Mouse (Mus musculus): ENCODE measurements around the gene Nfatc2. TPM values are rescaled to one million over a fixed set of nuclear protein-coding genes. Genes with fewer than 3 reads are reported as not detected.
A peak's percentile ranks its signal among the peaks of the same experiment; 100 is the strongest.

Gene Nfatc2
- polyA plus RNA-seq, 1 experiment, result 2.4 TPM

- DNase-seq (ENCODE audit: low spot score), result no peak
Measured at GRCm38 (mm10) chr2:168491791-168492190, 109.7 kb downstream of the Nfatc2 start.

- no peak for DNase-seq (ENCODE audit: low spot score)
Measured at GRCm38 (mm10) chr2:168489953-168490352, 111.5 kb downstream of the Nfatc2 start.

DNA sequence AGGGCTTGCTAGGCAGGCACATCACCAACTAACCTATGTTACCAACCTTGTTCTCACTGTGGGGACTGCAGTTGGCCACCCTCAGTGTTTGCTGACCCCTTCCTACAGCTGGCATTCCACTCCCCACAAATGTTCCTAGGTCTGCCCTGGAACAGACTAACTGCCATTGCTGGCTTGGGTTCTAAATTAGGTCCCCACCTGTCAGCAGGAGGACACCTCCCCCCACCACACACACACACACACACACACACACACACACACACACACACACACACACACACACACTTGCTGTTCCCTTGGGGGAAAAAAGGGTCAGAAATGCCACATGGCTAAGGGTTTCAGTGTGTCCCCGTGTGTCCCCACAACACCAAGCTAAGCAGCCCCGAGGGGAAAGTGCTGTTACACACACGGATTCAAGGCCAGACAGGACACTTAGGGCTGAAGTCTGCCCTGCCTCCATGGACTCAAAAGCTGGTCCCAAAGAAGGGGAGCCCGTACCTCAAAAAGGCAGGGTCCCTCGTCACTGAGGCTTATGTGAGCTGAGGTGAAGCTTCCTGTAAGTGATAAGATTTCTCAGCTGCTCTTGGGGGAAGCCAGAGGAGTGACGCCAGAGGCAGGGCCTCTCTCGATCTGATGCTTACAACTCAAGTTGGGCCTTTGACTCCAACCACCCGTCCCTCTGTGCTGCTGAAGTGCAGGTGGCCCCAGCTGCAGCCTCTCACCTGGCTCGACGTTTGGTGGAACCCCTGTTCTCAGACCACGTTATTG lies 113.1 kb downstream of the Nfatc2 start:
- no peak for DNase-seq (ENCODE audit: low spot score)

DNA sequence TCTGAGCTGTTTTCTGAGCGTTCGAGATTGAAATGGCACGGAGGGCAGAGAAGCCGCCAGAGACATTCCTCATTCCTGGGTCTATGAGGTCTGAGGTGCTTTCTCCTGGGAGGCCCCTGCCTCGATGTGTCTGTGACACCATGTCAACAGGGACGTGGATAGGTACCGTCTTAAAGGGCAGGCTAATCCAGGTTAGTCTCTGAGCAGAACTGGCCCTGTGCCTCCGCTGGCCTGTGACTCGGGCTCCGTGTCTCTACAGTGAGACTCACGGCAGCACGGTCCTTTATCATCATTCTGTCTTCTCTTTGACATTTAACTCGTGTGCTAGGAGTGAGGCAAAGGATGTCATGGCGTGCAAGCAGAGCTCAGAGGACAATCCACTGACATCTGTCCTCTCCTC lies 120.3 kb downstream of the Nfatc2 start:
- no peak for DNase-seq (ENCODE audit: low spot score)

DNA sequence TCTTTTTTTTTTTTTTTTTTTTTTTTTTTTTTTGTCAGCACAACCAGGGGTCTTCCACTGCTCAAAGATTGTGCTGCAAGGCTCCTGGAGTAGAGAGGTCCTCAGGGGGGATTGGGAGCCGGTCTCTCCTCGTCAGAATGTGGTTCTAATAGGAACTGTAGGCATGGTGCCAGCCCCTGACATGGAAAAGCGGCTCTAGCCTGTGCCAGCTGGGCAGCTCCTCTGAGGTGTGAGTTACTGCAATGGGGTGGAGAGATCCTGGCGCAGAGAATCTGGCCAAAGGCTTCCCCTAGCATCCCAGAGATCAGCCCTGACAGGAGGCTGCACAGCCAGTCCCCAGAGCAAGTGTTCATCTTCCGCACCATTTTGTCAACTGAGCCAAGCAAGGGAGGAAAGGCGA lies 120.8 kb downstream of the Nfatc2 start:
- no peak for DNase-seq (ENCODE audit: low spot score)

- DNase-seq (ENCODE audit: low spot score), result no peak
Measured at GRCm38 (mm10) chr2:168479930-168480329, 121.5 kb downstream of the Nfatc2 start.

DNA sequence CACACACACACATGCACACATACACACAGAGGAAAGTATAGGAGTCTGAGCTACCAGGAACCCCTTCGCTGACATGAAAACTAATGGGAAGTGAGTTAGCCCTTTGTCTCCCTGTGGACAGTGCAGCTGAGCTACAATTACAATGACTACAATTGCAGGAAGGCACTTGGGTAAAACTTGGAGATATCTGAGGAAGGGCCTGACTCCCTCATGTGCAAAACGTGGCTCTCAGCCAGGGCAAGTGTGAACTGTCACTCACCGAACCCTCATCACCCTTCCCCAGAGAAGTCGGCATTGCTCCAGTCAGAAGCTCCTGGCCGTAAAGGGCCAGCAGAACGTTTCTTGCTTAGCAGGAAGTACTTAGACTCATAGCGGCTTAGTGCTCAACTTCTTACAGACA lies 123.0 kb downstream of the Nfatc2 start:
- no peak for DNase-seq (ENCODE audit: low spot score)

GRCm38 (mm10) chr2:168473496-168473895 lies 128.0 kb downstream of the Nfatc2 start:
- DNase-seq (ENCODE audit: low spot score), result no peak

DNA sequence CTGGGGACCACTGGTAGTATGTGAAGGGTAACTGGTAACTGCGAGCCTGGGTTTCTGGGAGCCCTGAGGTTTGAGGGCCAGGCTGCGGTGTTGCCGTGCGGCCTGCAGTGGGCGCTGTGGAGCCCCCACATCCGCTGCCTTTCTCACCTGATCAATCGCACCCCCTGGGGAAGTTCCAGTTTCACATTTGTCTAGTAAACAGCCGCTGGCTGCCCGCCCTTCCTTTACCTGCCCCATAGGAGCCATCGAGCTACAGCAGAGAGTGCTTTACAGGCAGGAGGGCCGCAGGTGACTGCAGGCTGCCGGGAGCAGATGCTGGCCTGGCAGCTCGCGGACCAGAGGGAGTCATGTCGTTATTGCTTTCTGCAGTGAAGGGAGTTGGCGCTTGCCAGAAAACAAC lies 128.6 kb downstream of the Nfatc2 start:
- peak; percentile 59 for DNase-seq (ENCODE audit: low spot score)

- peak; percentile 57 for DNase-seq (ENCODE audit: low spot score)
Measured at GRCm38 (mm10) chr2:168469032-168469431, 132.4 kb downstream of the Nfatc2 start.

GRCm38 (mm10) chr2:168467166-168467565 lies 134.3 kb downstream of the Nfatc2 start:
- no peak for DNase-seq (ENCODE audit: low spot score)

- DNase-seq (ENCODE audit: low spot score), result no peak
Measured at GRCm38 (mm10) chr2:168466066-168466465, 135.4 kb downstream of the Nfatc2 start.

DNA sequence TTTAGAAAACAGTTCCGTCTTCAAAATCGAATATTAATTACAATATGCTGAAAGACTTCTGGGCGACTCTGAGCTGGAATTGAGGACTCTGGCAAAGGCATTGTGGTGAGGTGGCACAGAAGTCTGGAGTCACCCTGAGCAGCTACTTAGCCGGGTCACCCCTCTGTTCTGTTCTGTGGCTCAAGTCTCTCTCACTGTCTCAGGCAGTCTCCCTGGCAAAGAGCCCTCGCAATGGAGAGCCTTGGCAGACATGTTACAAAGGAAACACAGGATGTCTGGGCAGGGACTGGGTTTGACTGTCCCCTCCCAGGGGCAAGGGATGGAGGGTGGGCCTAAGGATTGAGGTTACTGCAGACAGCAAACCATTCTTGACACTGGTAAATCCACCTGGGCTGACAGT lies 135.8 kb downstream of the Nfatc2 start:
- no peak for DNase-seq (ENCODE audit: low spot score)

DNA sequence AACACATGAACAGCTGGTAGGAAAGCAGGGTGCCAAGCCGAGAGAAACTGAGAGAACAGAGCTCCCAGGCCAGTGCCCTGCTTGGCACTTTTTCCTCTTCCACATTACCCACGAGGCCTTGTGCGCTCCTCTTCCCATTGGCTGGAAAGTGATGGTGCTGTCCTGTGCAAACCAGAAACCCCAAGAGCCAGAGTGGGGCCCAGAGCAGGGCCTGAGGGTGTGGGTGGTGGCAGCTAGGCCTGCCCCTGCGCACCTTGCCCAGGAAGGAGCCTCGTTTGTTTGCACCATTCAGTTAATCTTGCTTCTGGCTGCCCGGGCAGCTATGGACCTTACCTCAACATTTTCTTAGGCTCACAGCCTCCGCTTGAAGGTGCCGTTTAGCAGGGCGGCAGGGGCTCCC lies 139.6 kb downstream of the Nfatc2 start:
- DNase-seq (ENCODE audit: low spot score), result no peak

DNA sequence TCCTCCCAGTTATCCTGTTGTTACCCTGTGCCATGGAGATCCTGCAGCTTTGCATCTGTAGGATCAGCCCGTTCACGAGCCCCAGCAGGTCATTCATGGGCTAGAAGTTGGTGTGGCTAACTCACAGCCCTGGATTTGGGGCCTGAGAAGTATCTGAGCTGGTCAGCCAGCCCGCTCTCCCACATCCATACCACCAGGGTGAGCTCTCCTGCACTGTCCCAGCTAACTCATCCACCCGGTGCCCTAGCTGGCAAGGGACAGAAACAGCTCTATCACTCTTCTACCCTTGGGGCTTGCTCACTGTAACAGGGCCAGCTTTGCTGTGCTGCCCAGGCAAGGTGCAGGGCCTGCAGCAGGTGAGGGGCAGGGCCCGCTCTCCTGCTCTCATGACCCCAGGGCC lies 141.8 kb downstream of the Nfatc2 start:
- DNase-seq (ENCODE audit: low spot score), result no peak

DNA sequence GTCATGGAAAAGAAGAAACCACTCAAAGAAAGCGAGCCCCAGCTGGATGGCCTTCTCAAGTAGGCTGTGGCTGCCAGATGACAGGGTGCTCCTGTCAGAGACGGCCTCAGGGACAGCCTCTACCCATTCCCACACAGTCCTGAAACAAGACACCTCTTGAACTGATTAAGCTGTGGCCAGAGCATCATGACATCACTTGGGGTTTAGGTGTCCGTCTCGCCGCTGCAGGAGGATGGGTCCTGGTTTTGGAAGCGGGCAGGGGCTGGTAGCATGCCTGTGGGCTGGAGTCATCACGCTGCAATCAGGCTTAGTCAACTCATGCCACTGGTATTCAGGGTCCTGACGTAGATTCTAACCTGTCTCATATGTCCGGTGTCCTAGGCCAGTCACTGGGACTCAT lies 142.9 kb downstream of the Nfatc2 start:
- DNase-seq (ENCODE audit: low spot score), result no peak

DNA sequence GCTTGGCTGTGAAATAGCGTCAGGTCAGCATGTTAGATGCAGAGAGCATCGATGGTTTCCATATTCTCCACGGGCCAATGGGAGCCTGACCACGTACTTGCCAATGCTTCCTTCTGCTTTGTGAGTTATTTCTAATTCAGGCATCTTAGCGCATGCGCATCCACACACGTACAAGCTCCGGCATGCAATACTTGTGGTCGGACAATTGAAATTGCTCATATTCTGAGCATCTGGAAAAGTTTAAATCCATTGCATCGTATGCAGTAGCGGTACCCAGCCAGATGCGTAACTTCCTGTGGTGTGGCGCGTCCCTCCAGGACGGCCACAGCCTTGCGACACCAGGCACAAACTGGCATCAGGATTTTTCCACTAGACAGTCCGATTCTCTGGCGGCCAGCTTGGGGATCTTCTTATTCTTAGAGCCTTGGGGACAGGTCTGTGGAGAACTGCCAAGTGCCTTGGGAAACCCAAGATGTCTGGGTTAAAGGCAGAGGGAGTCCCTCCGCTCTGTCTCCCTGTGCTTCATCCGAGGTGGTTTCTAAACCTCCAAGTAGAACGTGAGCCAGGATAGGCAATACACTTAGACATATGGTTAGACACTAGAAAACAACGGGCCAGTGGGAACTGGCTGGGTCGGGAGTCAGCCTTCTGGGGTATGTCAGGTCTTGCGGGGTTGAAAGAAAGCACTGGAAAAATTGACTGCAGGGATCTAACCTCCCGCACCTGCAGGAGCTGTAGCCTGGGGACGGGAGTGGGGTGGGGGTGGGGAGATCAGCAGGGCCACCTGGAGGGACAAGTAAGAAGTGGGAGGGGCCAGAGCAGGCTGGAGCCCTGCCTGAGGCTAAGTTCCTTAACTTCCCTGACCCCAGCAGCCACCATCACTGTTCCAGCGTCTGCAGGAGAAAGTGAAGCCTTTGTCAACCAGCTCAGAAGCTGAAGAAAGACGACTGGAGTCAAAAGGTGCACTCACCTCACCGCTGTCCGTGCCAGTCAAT lies 149.4 kb downstream of the Nfatc2 start:
- no peak for DNase-seq (ENCODE audit: low spot score)

GRCm38 (mm10) chr2:168450977-168451376 lies 150.5 kb downstream of the Nfatc2 start:
- DNase-seq (ENCODE audit: low spot score), result no peak

DNA sequence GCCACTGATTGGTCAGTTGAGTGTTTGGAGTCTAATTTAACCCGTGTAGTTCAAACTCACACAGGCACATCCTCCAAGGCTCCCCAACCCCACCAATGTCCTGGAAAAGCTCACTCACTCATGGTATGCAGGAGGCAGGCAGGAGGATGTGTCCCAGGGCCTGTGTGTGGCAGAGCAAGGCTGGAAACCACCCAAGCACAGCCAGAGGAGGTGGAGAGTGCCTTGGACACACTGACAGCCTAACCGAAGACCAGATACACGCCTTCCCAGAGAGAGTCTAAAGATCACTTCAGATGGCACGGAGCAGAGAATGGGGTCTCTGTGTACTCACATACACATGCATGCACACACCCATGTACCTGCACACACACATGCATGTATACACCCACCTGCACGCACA lies 153.4 kb downstream of the Nfatc2 start:
- no peak for DNase-seq (ENCODE audit: low spot score)

DNA sequence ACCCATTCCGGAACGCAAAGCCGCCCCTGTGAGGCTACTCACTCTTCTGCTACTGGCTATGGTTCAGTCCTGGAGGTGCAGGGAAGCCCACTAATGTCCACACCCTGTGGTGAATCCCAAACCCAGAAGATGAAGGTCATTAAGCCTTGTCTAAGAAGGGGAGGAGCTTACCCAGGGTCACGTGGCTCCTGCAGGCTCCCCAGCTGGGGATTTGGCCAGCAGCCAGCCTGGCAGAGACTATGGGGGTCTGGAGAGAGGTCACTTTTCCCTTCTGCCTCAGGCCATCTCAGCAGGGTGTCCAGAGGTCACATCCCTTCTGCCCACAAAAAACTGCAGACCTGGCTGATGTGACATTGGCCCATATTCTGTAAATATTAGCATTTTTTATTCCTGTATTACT lies 153.9 kb downstream of the Nfatc2 start:
- no peak for DNase-seq (ENCODE audit: low spot score)

DNA sequence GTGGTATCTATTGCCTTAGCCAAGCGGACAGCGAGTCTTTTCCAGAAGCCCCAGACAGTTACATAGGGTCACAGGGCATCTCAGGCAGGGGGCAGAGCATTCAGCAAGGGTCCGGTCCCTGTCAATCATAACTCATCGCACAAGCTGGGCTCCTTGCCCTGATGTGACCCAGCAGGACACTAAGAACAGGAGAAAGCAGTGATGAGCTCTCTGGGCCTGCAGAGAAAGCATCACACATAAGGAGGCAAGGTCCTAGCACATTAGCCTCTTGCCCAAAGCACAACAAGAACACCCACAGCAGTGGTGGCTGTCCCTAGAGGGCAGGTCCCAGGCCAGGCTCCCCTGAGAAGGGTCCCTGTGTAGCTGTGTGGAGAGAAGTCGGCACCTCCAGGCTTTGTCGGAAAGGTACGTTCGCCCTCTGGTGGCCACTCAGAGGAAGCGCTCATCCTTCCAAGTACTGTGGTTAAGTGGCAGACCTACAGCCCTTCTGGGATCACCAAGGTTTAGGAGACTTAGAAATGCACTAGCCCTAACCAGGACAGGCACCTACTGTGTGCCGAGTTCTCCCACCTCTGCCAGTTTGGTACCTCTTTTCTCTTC lies 156.1 kb downstream of the Nfatc2 start:
- DNase-seq (ENCODE audit: low spot score), result peak; percentile 41

DNA sequence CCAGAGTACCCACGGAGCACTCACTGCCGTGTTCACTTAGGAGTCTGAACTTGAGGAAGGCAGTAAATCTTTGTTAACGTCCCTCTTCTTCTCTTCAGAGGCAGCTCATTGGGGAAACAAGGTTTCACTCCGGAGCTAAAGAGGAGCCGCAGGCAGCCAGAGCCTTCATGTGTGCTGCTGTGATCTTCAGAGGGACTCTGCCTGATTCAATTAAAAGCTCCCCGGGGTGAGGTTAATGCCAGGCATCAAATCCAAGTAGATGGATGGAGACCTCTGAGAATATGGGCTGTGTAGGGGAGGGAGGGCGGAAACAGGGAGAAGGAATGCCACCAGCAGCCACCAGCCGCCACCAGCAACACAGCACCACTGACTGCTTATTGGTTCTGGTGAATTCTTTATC lies 157.3 kb downstream of the Nfatc2 start:
- DNase-seq (ENCODE audit: low spot score), result no peak

Data from urinary bladder, adult 2 months (tissue).